Mouse (Mus musculus) B cell, adult 2 months (primary cell): Measurements from ENCODE around the gene Calcoco1.
"Not testable (repeated sequence)": the region's sequence is repeated elsewhere in the genome, so short reads cannot be mapped to it uniquely, and the experiment has no call there.

Experiments
- DNase-seq, 2 experiments: peaks; one replicate each; pipeline ENCODE4 v3.0.0; 2022

The Calcoco1 gene

DNA sequence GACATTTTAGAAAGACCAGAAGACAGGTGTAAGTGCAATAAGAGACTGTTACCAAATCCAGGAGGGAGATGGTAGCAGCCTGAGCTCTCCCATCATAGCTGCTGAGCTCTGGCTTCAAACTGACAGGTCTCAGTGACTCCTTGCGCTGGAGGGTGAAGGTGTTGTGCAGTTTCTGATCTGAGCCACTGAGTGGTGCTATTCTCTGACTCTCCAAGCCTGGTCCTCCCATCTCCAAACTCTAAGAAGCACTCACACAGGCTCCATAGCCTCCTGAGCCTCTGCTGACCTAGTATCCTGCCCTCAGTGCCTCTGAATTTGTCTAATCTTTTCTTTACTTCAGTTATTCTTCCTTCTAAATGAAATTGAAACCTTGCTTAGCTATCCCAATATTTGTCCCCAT lies 38.3 kb downstream of the Calcoco1 start:
- peak in 1 of 2 experiments; percentile 28 for DNase-seq

DNA sequence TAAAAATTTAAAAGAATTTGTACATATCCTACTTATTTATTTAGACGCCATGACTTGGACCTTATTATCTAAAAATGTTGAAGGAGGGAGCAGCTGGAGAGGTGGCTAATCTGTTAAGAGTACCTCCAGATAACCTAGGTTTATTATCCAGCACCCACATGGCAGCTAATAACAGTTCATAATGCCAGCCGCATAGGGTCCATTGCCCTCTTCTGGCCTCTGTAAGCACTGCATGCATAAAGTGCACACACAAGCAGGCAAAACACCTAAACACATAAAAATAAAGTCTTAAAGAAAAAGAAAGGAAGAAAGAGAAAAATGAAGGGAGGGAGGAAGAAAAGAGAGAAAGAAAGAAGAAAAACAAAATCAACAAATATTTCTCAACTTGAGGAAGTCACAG lies 45.6 kb downstream of the Calcoco1 start:
- peak; percentile 27 to 34 for DNase-seq

DNA sequence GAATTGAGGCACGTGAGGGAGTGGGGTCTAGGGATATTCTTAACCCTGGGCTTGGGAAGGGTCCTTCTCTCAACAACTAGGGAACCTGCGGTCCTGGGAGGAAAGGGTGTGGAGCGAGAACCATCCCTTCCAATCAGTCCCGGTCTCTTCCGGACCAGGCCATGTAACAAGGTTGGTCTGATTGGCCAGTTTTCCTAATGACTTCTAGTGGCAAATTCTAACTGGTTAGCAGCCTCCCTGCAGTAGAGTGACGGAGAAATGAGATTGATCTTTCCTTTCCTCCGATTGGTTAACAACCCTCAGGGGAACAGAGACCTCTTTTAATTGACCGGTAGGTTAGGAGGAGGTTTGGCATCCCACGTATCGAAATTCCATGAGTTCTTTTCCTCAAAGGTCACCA lies 48.4 kb downstream of the Calcoco1 start:
- DNase-seq = no peak

- peak in 1 of 2 experiments; percentile 20 for DNase-seq
Observed at GRCm38 (mm10) chr15:102672215-102673071, 49.5 kb downstream of the Calcoco1 start, which contains the start of gene Atp5g2. Atp5g2 (minus strand) TSS chr15:102672352.

GRCm38 (mm10) chr15:102671721-102672214 lies 50.2 kb downstream of the Calcoco1 start:
- peak; percentile 65 for DNase-seq

DNA sequence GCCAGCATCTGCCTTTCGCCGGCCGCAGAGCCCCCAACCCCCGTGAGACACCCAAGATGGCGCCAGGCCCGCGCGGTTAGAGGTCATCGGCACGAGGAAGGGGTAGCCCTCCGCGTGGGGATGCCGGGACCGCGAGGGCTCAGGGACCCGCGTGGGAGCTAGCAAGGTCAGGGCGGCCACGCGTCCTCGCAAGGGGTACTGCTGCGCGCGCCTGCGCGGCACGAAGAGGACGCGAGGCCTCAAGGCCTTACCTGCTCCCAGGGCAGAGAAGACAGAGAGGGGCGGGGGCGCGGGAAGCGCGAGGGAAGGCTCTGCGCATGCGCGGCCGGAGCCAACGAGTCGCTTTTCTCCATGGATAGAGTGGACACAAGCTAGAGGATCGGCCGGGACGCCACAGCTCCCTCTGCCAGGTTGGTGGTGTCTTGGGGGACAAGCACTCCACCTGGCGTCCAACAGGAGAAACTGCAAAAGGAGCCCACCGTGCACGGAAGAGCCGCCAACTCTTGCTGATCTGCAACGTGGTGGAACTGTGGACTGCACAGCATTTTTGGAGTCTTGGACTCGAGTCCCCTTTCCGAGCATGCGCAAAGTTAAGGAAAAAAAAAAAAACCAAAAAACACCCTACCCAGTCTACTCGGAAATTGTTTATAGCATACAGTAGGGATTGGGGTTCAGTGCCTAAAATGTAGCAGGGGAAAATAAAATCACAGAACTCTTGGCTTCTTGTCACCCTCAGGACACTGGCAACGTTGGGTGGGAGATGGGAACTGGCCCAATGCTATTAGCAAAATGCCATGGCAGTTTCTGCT lies 51.0 kb downstream of the Calcoco1 start:
- peak; percentile 95 to 96 for DNase-seq

DNA sequence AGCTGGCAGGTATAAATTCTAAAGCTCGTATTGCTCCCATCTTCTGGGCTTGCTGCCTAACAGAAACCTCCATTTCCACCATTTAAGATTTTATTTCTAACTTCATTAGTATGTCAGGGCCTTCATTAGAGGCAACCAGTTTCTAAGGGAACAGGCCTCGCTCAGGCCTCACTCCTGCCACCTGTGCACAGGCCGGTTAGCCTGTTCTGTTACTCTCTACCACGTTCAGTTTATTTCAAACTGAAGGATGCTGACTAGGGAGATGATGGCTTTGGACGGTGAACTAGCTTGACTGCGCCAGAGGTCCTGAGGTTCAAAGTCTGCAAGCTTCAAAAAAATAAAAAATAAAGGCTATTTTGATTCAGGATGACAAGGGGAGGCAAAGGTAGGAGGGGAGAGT lies 51.7 kb downstream of the Calcoco1 start:
- no peak for DNase-seq

DNA sequence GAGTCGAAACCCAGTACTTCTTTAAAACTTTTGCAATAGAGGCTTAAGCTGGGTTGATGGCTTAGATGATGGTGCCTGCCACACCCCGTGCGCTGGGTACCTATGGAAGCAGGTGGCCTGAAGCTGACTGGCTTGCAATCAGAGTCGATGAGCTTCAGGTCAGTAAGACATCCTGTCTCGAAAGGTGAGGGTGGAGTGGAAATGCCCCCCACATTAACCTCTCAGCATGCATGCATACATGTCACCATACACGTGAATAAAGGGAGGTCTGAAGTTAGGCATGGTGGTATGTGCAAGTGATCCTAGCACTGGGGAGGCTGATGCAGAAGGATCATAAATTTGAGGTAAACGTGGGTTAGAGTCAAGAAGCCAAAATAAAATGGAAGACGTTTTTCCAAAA lies 52.4 kb downstream of the Calcoco1 start:
- no peak for DNase-seq

DNA sequence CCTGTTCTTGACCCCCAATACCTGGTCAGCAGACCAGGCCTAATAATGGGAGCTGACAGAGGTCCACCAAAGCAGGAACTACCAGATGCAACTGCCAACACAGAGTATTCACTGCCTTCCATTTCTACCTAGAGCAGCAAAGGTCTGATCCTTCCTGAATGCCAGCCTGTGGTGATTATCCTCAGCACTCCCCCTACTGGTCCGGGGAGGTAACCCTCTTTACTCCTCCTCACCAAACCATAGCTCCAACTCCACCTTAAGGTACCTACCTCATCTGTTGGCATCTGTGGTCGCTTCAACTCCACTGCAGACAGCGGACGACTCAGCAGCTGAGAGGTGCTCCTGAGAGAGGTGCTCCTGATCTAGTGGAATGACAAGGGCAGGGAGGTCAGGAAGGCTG lies 56.5 kb downstream of the Calcoco1 start:
- DNase-seq = peak; percentile 76

DNA sequence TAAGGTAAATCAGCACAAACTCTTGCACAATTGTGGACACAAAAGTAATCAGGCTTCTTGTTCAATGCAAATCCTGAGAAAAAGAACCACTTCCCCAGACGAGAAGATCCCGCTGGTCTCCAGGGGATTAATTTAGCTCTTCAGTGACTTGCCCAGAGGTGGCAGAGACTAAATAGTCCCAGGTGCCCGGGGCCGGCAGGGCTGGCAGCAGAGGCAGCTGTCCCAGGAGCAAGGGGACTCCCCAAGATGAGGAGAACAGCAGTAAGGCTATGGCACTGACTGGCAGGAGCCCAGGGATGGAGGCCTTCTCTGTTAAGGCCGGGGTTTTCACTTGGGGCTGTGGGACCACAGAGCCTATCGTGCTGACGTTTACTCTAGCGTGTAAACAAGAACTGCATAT lies 58.2 kb downstream of the Calcoco1 start:
- no peak for DNase-seq

DNA sequence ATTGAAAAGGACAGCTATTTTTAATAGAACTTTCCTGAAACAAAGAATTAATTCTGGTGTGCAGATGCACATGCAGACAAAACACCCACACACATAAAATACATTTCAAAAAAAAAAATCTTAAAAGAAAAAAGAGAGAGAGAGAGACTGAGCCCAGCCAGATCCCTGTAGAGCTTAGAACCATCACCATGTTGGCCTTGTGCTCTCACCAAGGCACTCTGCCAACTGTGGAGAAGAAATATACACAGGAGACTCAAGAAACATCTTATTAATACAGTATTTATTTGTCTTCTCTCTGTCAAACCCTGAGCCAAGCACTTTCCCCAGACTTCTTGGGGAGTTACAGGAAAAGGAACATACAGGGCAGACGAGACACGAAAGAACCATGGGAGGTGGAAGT lies 59.4 kb downstream of the Calcoco1 start:
- DNase-seq = not testable (repeated sequence)

- DNase-seq = no peak
Observed at GRCm38 (mm10) chr15:102657926-102658381, 64.0 kb downstream of the Calcoco1 start.
